Comparison of ENCODE assay signal across 13 mouse cellular contexts in the genomic region with DNA sequence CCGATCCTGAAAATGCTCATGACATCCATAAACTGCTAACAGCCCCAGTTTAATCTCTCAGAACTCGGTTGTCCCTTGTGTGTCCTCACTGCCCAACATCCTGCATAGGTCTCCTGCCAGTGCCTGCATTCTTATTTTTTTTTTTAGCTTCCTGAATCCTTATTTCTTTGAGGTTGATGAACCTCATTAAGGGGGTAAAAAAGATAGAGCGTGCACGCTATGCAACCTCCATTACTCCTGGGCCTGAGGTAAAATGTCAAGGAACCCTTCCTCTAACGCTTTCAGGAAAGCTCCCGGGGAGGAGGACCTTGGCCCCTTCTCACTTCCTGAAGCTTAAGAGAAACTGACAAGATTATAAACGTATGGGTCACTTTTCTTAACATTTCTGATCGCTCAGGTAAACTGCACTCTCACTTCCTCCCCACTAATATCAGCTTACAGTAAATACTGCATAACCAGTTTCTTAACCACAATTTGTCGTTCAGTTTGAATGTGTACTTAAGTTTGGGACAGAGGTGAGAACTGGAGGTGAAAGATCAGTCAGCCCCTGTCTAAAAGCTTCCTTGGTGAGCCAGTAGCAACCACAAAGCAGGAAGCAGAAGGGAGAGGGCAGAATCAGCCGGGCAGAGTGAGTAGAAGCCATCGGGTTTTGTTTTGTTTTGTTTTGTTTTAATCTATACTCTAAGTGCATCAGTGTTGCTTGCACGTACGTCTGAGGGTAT. TPM values are rescaled to one million over a fixed set of nuclear protein-coding genes. Genes with fewer than 3 reads are reported as not detected.
DNase-seq lines count a peak whose midpoint lies in the region; ATAC-seq and TF ChIP-seq lines count a peak whose summit lies in the region.
"Had no signal": no experiment of that assay in that cellular context is flagged by ENCODE, and none has a peak within 500 bp of the region (broad histone marks: within the 10 kb centered on the region; RNA-seq: fewer than 3 reads in every experiment).

No protein-coding gene starts in this region.

- WGBS in lung, adult 2 months, result 41% methylated on average over 13 of the region's 13 CpGs

- peak; percentile 30 for DNase-seq in lung, postnatal 36 days
- DNase-seq in lung, adult 2 months, result no peak
- DNase-seq in thymus, postnatal 4 days, result peak; percentile 30
- no peak for DNase-seq in neural tube, embryonic 10.5 days (ENCODE audit: extremely low spot score, low spot score)
- no peak for DNase-seq in gastrocnemius, adult 2 months
- DNase-seq: adrenal gland, postnatal 10 days; cerebellum, postnatal 10 days; gastrocnemius, postnatal 25 days; kidney, postnatal 10 days; left cerebral cortex, postnatal 4 days had no signal

- TF ChIP-seq CTCF in lung, adult 2 months (IDR thresholded peaks at IDR 0.05; ENCODE audit: insufficient read depth, low read length), result no peak
- no peak for TF ChIP-seq CTCF in bone marrow macrophage, adult 2 months (IDR thresholded peaks at IDR 0.05; ENCODE audit: low read depth, low read length)
- no peak for TF ChIP-seq CTCF in gastrocnemius, adult 2 months (IDR thresholded peaks at IDR 0.05)

- H3K27ac ChIP-seq in bone marrow macrophage, adult 2 months (ENCODE audit: insufficient read depth, low read depth, low read length), result peak overlapping the region; percentile 5
- H3K27ac ChIP-seq in gastrocnemius, adult 2 months, result no peak overlapping the region

- peaks cover 4% of the 10 kb centered on the region for H3K4me1 ChIP-seq in lung, adult 2 months (ENCODE audit: control insufficient read depth, insufficient read depth, low read length)
- H3K4me1 ChIP-seq in bone marrow macrophage, adult 2 months (ENCODE audit: control insufficient read depth, insufficient read depth, low read length), result peaks cover 16% of the 10 kb centered on the region

- no peak overlapping the region for H3K4me3 ChIP-seq in lung, adult 2 months (replicated peaks; ENCODE audit: extremely low read depth, low read depth, low read length)
- H3K4me3 ChIP-seq in bone marrow macrophage, adult 2 months (ENCODE audit: insufficient read depth, low read length), result peak overlapping the region; percentile 16
- H3K4me3 ChIP-seq in gastrocnemius, adult 2 months, result no peak overlapping the region

- intact Hi-C loops in gastrocnemius, adult 2 months (cut with DNase I), result no loop called here

- ATAC-seq in megakaryocyte, adult 5-6 weeks (ENCODE audit: poor library complexity, severe bottlenecking), result peak; percentile 38
- ATAC-seq: midbrain, embryonic 16.5 days had no signal

- no peak for TF ChIP-seq POLR2A in lung, adult 2 months (IDR thresholded peaks at IDR 0.05; ENCODE audit: borderline replicate concordance, extremely low read depth, low read depth, low read length)
- no peak for TF ChIP-seq POLR2A in bone marrow macrophage, adult 2 months (IDR thresholded peaks at IDR 0.05; ENCODE audit: borderline replicate concordance, low read depth, low read length)

RNA-seq across cellular contexts. Expression of gene Rsbn1l, which starts 0.9 kb away (rescaled TPM):
- polyA plus RNA-seq in lung, adult 2 months (2012; rRNA removed), result 5.3 and 7.0 TPM in 2 replicates
- polyA plus RNA-seq in bone marrow macrophage, adult 2 months (2012; ENCODE audit: insufficient read depth, insufficient read length, missing spikeins), result 34.7 and 35.8 TPM in 2 replicates
- total RNA-seq in megakaryocyte, adult 5-6 weeks (2015), result 27.6 and 31.7 TPM in 2 replicates
- total RNA-seq in megakaryocyte, adult 5-6 weeks (2017), result 42.2 and 52.9 TPM in 2 replicates
- 1 to 10 TPM; 9.2 to 9.9 TPM for total RNA-seq in gastrocnemius, adult 2 months (2021)

Comparison
In these comparisons a context has a peak if more than half of its experiments do, and no peak if none do; other contexts are left out.
1. DNase-seq: peak in lung, postnatal 36 days (single experiment) and thymus, postnatal 4 days (single experiment); none in lung, adult 2 months (single experiment), neural tube, embryonic 10.5 days (single experiment) and gastrocnemius, adult 2 months (single experiment).